Mouse (Mus musculus) kidney, embryonic 16.5 days (tissue): ENCODE measurements around the gene Herpud1. TPM values are rescaled to one million over a fixed set of nuclear protein-coding genes. Genes with fewer than 3 reads are reported as not detected.

Experiments
- ATAC-seq: fragments of 200-750 bp; cut with Nextera tagmentation; 2 replicates; pipeline ENCODE4 v1.8.0; 2017; ENCODE audit warnings: moderate TSS enrichment; ENCODE audit not compliant: low FRiP score, low TSS enrichment
- H3K27ac ChIP-seq: fragments of 300-500 bp; sonication (generic); 2 replicates; pipeline ENCODE4 v1.5.1; 2014; ENCODE audit warnings: low read length
- H3K27me3 ChIP-seq: fragments of 300-500 bp; sonication (generic); 2 replicates; pipeline ENCODE4 v1.6.1; 2014; ENCODE audit warnings: low read length, control low read depth, mixed read lengths; ENCODE audit not compliant: insufficient read depth
- H3K36me3 ChIP-seq: fragments of 300-500 bp; sonication (generic); 2 replicates; pipeline ENCODE4 v1.6.1; 2014; ENCODE audit warnings: low read length, control low read depth, mixed read lengths; ENCODE audit not compliant: insufficient read depth
- H3K4me1 ChIP-seq: fragments of 300-500 bp; sonication (generic); 2 replicates; pipeline ENCODE4 v1.6.1; 2014; ENCODE audit warnings: low read length, control low read depth, mixed read lengths; ENCODE audit not compliant: insufficient read depth
- H3K4me2 ChIP-seq: fragments of 300-500 bp; sonication (generic); replicated peaks from 2 replicates; pipeline ENCODE4 v1.6.1; 2014; ENCODE audit warnings: low read depth, low read length
- H3K4me3 ChIP-seq: fragments of 300-500 bp; sonication (generic); 2 replicates; pipeline ENCODE4 v1.5.1; 2014; ENCODE audit warnings: mild to moderate bottlenecking, low read length
- H3K9ac ChIP-seq: fragments of 300-500 bp; sonication (generic); replicated peaks from 2 replicates; pipeline ENCODE4 v1.6.1; 2014; ENCODE audit warnings: low read length
- H3K9me3 ChIP-seq: fragments of 300-500 bp; sonication (generic); 2 replicates; pipeline ENCODE4 v1.6.1; 2016; ENCODE audit warnings: low read length, control low read depth
- WGBS: fragments of 180-500 bp; shearing (Covaris S2); extraction: QIAGEN DNeasy Blood & Tissue Kit; methylation state at CpG from one replicate; pipeline ENCODE4 v1.1.7; 2014; 5-methylcytosine and 5-hydroxymethylcytosine counted together
- polyA plus RNA-seq: library from polyadenylated mRNA; unstranded; fragments of >200 nt; fragmentation: Nextera tagmentation; extraction: Ambion mirVana; gene quantifications from 2 replicates; pipeline ENCODE4 v1.2.1, GENCODE M21; 2015

Gene Herpud1
- polyA plus RNA-seq, 1 experiment from 2014 or later: 87.9 TPM

DNA sequence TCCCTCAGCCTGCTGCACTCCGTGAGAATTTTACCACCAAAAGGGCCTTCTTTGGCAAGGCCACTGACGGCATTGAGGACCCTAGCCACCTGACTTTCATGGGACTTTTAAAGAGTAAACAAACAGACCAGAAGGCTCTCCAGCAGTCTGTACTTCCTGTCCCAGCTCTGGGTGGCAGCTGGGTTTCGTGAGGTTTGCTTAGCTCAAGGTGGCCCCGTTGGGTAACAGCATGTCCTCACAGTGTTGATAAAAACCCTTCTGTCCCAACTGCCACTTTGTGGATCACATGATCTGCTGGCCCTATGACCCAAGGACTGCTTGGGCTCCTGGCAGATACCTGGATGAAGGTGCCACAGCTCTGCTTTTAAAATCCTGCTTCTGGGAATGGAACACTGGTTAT lies 31.7 kb upstream of the Herpud1 start:
- 54% methylated on average over 4 of the region's 4 CpGs for WGBS
- no peak overlapping the region for H3K9ac ChIP-seq
- no peak overlapping the region for H3K4me2 ChIP-seq
- peaks cover 5% of the 10 kb centered on the region for H3K4me1 ChIP-seq
- no peaks in the 10 kb centered on the region for H3K9me3 ChIP-seq
- no peaks in the 10 kb centered on the region for H3K36me3 ChIP-seq
- H3K4me3 ChIP-seq: no peak overlapping the region
- H3K27me3 ChIP-seq: no peaks in the 10 kb centered on the region
- ATAC-seq: no peak
- no peak overlapping the region for H3K27ac ChIP-seq

DNA sequence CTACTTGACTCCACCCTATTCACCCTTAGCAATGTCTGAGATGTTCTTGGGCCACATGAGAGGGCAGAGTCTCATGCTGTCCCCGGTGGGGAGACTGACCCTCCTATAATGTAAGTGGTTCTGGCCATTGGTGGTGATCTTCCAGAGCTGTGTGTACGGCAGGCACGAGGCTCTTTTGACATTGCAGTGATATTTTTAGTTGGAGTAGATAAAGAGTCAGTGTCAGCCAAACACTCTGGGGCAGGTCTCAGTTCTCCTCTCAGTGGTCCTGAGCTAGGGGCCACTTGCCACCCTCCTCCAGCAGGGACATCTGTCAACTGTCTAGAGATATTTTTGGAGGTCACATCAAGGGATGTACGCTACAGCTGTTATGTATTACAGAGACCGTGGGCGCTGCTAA lies 29.0 kb upstream of the Herpud1 start:
- Histone ChIP-seq H3K4me3 (no peak overlapping the region), H3K9me3 (no peaks in the 10 kb centered on the region), H3K36me3 (no peaks in the 10 kb centered on the region), H3K27ac (no peak overlapping the region), H3K27me3 (no peaks in the 10 kb centered on the region), H3K9ac (no peak overlapping the region), H3K4me1 (peaks cover 5% of the 10 kb centered on the region), H3K4me2 (no peak overlapping the region)
- WGBS: 75% methylated on average over 6 of the region's 6 CpGs
- ATAC-seq: no peak

DNA sequence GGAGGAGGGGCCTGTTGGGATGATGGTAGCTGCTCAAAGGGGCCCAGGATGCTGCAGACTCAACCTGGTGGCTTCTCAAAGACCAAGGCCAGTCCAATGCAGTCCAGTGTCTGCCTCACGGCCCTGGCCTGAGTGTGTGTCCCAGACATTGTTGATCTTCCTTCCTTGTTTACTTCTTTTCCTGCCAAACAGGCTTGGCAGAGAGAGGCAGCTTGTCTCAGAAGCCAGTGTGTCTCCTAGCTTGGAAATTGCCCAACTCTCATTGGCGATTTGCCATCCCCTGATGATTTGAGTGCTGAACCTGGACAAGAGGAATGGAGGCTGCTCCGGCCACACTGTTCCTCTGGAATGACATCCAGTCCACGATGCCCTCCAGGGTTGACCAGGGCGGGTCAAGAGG lies 27.7 kb upstream of the Herpud1 start:
- peaks cover 5% of the 10 kb centered on the region for H3K4me1 ChIP-seq
- no peaks in the 10 kb centered on the region for H3K9me3 ChIP-seq
- no peaks in the 10 kb centered on the region for H3K27me3 ChIP-seq
- no peak for ATAC-seq
- 61% methylated on average over 5 of the region's 5 CpGs for WGBS
- no peak overlapping the region for H3K9ac ChIP-seq
- H3K27ac ChIP-seq: no peak overlapping the region
- H3K4me3 ChIP-seq: no peak overlapping the region
- no peak overlapping the region for H3K4me2 ChIP-seq
- no peaks in the 10 kb centered on the region for H3K36me3 ChIP-seq

DNA sequence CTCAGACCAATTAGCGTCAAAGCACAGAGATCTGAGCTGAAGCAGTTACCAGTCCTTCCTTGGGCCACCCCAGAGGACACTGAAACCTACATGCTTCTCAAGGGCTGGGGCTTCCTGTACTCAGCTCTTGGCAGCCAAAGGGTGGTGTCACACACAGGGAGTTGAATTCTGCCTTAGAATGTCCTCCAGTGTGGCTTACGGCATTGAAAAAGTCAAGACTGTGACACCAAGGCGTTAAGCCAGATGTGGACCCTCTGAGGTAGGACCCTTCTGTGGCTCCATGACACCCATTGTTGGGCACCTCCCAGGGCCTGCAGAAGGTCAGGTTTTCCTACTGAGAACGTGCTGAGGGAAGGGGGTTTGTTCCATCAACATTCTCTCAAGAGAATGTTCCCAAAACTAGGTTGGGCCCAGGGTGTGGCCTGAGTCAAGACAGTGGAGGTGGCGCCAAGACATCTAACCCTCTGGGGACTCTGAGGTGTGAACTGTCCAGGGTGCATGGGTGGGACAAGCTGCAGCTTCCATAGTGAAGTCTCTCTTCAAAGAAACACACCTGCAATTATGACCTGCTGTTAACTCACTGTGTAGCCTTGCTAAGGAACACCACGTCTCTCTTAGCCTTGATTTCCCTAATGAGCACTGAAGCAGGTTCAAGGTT lies 24.3 kb upstream of the Herpud1 start:
- ATAC-seq: no peak
- Histone ChIP-seq H3K4me1 (peaks cover 5% of the 10 kb centered on the region), H3K36me3 (no peaks in the 10 kb centered on the region), H3K27me3 (no peaks in the 10 kb centered on the region), H3K9me3 (no peaks in the 10 kb centered on the region), H3K9ac (no peak overlapping the region), H3K27ac (no peak overlapping the region), H3K4me2 (no peak overlapping the region), H3K4me3 (no peak overlapping the region)
- WGBS: 84% methylated on average over 6 of the region's 6 CpGs

DNA sequence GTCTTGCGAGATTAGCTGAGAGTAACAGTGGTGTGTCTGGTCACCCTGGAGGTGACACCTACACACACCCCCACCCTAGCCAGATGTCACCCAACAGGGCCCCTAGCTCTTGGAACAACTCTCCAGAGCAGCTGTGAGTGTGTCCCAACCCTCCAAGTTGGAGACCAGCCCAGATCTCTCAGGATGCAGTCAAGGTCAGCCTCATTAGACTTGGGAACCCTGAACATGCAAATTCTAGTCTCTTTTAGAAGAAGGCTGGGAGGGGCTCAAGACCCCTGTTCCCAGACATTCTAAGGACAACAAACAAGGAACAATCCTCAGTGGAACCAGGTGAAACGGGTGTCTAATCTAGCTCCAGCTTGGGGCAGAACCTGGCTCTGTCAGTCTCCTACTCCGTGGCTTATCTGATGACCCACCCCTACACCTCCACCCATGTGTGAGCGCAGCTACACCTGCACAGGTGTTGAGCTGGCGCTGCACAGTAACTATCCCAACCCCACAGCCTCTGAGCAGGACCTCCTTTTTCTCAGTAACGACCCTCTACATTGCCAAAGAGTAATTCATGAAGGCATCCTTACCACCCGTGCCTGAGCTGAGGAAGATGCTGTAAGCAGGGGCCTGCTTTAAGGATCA lies 23.5 kb upstream of the Herpud1 start:
- no peaks in the 10 kb centered on the region for H3K36me3 ChIP-seq
- H3K4me3 ChIP-seq: no peak overlapping the region
- 71% methylated on average over 7 of the region's 7 CpGs for WGBS
- H3K27me3 ChIP-seq: no peaks in the 10 kb centered on the region
- H3K9ac ChIP-seq: no peak overlapping the region
- no peak overlapping the region for H3K4me2 ChIP-seq
- no peaks in the 10 kb centered on the region for H3K9me3 ChIP-seq
- no peak for ATAC-seq
- H3K4me1 ChIP-seq: peaks cover 5% of the 10 kb centered on the region
- no peak overlapping the region for H3K27ac ChIP-seq

DNA sequence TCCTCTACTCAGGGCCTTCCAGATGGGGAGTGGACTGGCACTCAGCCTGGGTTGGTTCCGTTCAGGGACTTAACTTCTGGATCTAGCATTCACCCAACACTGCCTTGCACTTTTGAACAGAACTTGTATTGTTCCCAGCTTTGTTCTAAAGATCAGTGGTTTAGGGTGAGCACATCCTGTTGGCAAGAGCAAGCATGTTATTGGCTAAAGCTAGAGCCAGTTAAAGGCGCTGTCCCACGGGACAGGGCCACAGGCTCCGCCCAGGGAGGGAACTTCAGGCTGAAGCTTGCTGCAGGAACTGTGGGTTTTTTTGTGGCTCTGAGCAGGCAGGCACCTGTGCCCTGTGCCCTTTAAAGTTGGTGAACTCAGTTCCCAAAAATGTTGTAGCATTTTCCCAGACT lies 22.9 kb upstream of the Herpud1 start:
- 41% methylated on average over 4 of the region's 4 CpGs for WGBS
- no peaks in the 10 kb centered on the region for H3K36me3 ChIP-seq
- H3K9ac ChIP-seq: no peak overlapping the region
- no peak overlapping the region for H3K4me3 ChIP-seq
- ATAC-seq: peak; percentile 70
- no peaks in the 10 kb centered on the region for H3K9me3 ChIP-seq
- H3K4me1 ChIP-seq: peaks cover 5% of the 10 kb centered on the region
- H3K27me3 ChIP-seq: no peaks in the 10 kb centered on the region
- H3K4me2 ChIP-seq: no peak overlapping the region
- H3K27ac ChIP-seq: no peak overlapping the region

DNA sequence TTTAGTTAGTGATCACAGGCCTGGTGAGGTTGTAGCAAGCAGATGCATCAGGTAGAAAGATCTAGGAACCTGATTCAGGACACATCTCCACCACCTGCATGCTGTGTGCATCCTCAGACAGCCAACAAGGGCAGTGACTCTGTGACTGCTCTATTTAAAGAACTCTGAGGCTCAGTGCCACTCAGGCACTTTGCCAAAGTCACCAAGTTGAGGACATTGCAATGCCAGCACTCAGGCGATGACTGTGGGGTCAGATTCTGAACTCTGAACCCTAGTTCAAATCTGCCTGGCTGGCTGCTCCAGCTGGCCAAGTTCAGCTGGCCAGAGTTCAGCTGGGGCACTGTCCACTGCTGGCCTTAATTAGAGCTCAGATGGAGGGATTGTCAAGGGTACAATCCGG lies 22.3 kb upstream of the Herpud1 start:
- no peak overlapping the region for H3K4me3 ChIP-seq
- no peak overlapping the region for H3K4me2 ChIP-seq
- H3K27ac ChIP-seq: no peak overlapping the region
- H3K4me1 ChIP-seq: peaks cover under 1% of the 10 kb centered on the region; the same call in 1 of the 2 replicates
- no peaks in the 10 kb centered on the region for H3K27me3 ChIP-seq
- no peaks in the 10 kb centered on the region for H3K9me3 ChIP-seq
- 0 out of 2 replicates have a peak, but pooled peaks have one; percentile 42 for ATAC-seq
- no peaks in the 10 kb centered on the region for H3K36me3 ChIP-seq
- no peak overlapping the region for H3K9ac ChIP-seq
- WGBS: 78% methylated on average over 2 of the region's 2 CpGs

DNA sequence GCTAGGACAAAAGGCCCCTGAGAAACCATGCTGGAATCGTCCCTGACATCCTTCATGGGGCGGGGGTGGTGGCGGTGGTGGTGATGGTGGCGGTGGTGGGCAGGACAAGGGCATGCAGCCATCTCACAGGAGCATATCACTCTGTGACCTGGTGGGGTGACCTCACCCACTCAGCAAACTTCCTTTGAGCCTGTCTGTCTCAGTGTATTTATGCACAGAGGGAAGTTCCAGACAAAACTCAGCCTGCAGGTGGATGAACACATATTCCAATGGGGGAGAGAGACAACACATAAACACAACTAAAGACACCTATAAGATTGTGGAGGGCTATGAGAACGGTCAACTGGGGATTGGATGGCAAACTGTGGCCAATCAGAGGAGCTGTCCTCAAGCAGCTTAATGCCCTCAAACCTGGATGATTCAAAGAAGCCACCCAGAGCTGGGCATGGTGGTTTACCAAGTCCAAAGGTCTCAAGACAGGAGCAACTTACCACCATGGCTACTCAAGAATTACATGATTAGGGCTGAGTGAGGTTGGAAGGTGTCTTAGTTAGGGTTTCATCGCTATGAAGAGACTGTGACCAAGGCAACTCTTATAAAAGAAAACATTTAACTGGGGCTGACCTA lies 21.4 kb upstream of the Herpud1 start:
- no peak overlapping the region for H3K4me2 ChIP-seq
- no peaks in the 10 kb centered on the region for H3K4me1 ChIP-seq
- no peak overlapping the region for H3K4me3 ChIP-seq
- no peaks in the 10 kb centered on the region for H3K36me3 ChIP-seq
- WGBS: 76% methylated on average over 6 of the region's 6 CpGs
- H3K27me3 ChIP-seq: no peaks in the 10 kb centered on the region
- no peak overlapping the region for H3K27ac ChIP-seq
- H3K9ac ChIP-seq: no peak overlapping the region
- H3K9me3 ChIP-seq: no peaks in the 10 kb centered on the region
- ATAC-seq: no peak

DNA sequence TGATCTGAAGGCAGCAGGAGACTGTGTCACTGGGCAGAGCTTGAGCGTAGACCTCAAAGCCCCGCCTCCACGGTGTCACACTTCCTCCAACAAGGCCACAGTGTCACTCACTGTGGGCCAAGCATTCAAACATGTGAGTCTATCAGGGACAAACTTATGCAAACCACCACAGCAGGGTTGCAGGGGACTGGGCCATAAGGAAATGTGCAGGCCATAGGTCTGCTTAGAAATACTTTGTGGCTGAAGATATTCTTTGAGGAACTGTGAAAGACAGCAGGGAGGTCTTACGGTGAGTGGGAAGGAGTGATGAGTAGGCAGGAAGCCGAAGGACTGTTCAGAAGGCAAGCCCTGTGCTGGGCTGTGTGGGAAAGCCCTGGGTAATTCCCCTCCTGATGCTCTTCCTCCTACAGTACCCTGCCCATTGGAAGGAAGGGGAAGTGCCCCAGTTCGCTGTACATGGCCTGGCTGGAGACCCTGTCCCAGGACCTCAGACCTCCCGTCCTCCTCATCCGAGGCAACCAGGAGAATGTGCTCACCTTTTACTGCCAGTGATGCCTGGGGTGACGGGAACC lies 20.7 kb upstream of the Herpud1 start:
- no peak for ATAC-seq
- Histone ChIP-seq H3K4me2 (no peak overlapping the region), H3K9ac (no peak overlapping the region), H3K4me1 (no peaks in the 10 kb centered on the region), H3K9me3 (no peaks in the 10 kb centered on the region), H3K27ac (no peak overlapping the region), H3K4me3 (no peak overlapping the region), H3K36me3 (no peaks in the 10 kb centered on the region), H3K27me3 (no peaks in the 10 kb centered on the region)
- 87% methylated on average over 9 of the region's 9 CpGs for WGBS

DNA sequence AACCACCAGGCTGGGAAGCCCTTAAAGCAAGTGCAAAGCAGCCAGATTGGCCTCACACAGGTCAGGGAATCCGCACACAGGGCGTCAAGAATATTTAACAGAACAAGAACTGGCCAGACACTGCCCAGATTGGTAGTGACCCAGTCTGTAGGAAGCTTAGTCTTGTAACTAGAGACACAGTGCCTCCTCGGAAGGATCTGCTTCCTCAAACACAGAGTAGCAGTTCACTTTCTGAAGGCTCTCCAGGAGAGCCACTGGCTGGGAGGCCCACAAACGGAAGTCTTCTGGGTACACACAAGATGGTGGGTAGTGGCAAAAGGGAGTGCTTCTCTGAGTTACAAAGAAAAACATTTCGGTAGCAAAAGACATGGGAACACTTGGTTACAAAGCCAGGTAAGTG lies 15.4 kb upstream of the Herpud1 start:
- no peak overlapping the region for H3K4me3 ChIP-seq
- no peak overlapping the region for H3K9ac ChIP-seq
- no peaks in the 10 kb centered on the region for H3K9me3 ChIP-seq
- no peak overlapping the region for H3K4me2 ChIP-seq
- 0 out of 2 replicates have a peak, but pooled peaks cover 4% of the 10 kb centered on the region for H3K4me1 ChIP-seq
- no peak for ATAC-seq
- no peaks in the 10 kb centered on the region for H3K36me3 ChIP-seq
- WGBS: 75% methylated on average over 5 of the region's 5 CpGs
- H3K27me3 ChIP-seq: no peaks in the 10 kb centered on the region
- no peak overlapping the region for H3K27ac ChIP-seq
